Mouse (Mus musculus): ENCODE measurements around the gene Vps8.

Gene Vps8

DNA sequence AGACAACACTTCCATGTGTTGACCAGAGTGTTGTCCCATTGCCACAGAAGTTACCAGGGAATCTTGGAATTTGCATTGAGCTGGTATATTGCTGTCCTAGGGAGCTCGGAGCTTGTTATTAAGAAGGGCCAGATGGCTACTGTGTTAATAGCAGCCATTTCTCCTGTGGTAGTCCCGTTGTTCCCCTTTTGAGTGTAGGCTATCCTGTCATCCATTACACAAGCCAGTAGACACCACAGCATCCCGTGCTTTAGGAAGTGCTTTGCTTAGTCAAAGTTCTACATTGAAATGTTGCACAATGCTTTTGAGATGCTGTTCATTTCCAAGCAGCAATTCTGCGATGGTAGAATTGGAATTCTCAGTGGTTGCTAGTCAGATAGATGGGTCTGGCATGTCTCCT lies 54.2 kb downstream of the Vps8 start:
- no peak for DNase-seq (ENCODE audit: low read depth, low spot score)

DNA sequence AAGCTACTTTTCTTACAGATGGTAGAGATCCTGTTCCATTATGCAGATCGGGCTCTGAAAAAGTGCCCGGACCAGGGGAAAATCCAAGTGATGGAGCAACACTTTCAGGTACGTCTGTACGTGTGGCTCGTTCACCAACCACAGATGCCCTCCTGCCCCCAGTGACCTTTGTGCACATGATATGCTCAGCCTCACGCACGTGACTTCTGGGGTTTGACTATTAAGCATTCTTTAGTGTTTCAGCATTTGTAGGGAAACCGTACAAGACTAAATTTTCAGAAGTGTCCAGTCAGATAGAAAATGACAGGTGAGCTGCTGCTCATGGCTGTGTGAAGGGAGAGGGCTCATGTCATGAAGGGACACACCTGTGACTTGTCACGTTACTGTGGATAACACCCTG lies 55.5 kb downstream of the Vps8 start:
- no peak for DNase-seq (ENCODE audit: low read depth, low spot score)

DNA sequence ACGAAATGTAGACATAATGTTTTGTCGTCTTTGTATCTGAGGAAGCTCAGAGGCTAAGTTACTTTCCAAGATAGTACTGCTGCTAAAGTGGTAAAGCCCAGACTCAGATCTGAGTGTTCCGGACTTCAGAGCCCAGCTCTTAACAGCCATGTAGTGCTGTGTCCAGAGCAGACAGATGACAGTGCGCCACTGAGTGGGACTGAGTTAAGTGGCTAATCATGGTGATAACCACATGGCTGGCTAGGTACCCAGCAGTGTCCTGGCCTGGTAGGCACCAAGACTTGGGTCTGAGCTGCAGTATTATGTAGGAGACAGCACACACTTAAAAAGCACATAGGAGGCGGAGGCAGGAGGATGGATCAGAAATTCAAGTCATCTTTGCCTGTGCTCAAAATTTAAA lies 60.9 kb downstream of the Vps8 start:
- DNase-seq (ENCODE audit: low read depth, low spot score) = no peak

DNA sequence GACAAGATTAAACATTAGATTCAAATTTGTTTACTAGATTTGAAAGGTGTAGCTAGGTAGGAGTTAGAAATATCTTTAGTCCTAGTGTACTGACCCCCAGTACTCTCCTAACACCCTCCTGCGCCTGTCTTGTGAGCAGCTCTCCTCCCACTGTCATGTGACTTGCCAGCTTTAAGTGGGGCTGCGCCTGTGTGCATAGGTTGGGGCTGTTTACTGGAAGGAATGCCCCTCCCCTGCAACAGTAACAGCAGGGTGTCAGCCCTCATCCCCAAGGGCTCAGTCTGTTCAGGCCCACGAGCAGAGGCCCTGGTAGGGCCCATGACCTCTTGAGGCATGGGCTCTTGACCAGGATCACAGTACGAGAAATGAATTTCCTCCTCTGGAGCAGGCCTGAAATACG lies 62.8 kb downstream of the Vps8 start:
- DNase-seq (ENCODE audit: low read depth, low spot score) = no peak

DNA sequence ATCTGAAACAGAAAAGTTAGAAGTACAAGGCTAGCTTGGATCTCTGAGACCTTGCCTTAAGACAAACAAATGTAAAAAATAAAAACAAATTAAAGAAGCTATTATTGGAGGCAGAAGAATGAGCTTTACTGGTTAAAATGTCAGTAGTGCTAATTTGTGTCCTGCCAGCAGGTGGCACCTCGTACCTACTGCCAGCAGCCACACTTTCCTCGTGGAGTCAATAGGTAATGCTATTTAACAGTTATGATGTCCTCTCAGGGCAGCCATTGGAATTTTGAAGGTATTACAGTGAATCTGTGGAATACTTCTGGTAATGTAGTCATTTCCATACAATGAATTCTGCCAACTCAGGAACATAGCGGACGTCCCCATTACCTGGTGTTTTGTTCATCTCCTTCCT lies 65.5 kb downstream of the Vps8 start:
- DNase-seq (ENCODE audit: low read depth, low spot score) = no peak

DNA sequence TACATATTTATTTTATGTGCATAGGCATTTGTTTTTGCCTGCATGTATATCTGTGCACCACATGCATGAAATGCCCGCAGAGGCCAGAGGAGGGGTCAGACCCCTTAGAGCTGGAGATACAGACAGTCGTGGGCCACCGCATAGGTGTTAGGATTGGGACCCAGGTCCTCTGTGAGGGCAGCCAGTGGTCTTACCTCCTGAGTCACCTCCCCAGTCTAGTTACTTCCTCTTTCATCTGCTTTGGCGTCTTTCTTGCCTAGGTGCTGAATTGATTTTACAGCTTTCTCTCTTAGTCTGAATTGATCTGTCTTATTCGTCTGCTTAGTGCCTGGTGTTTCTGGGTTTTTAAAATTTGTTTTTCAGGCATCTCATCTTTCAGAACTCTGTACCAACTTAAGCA lies 69.4 kb downstream of the Vps8 start:
- DNase-seq (ENCODE audit: low read depth, low spot score) = no peak

DNA sequence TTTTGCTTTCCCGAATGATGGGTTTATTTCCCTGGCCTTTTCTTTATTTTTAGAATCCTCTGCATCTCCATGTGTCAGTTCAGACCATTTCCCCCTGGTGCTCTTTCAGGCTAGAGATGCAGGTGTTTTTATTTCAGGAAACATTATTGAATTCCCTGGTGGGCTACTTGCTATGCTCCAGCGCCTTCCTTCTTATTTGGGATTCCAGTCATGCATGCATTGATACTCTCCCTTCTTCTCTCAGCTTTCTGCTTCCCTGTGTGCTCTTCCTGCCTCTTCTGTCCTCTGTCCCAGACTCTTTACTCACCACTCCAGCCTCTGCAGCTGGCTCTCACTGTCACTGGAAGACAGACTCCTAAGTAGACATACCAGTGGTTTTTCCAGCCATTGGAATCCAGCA lies 70.0 kb downstream of the Vps8 start:
- DNase-seq (ENCODE audit: low read depth, low spot score) = no peak

DNA sequence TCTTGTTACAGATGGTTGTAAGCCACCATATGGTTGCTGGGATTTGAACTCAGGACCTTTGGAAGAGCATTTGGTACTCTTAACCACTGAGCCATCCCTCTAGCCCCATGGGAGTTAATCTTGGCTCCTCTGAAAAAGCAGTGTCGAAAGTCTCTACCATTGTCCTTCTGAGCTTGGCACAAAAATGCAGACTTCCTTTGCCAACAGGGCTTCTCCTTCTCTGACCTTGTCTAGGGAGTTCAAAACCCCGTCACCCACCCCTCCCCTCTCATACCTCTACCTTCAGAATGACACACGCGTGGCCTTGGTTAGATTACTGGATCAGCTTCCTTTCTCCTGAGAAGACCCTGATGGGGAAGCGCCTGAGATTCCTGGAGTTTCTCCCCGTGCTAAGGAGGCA lies 71.8 kb downstream of the Vps8 start:
- no peak for DNase-seq (ENCODE audit: low read depth, low spot score)

DNA sequence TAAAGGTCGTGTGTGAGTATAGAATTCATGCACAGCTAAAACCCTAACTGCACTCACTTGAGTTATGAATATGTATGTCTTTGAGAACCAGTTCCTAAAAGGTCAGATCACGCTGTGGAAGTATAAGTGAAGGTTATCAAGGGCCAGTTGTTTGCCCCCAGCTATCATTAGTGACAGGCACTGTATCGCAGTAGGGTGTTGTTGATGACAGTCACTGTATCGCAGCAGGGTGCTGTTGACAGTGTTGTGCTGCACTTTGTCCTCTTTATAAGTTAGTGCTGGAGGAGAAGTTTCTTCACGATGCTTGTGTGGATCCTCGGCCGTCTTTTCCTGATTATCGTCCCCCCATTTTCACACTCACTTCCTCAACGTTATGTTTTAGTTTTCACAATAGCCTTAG lies 73.9 kb downstream of the Vps8 start:
- DNase-seq (ENCODE audit: low read depth, low spot score) = no peak

DNA sequence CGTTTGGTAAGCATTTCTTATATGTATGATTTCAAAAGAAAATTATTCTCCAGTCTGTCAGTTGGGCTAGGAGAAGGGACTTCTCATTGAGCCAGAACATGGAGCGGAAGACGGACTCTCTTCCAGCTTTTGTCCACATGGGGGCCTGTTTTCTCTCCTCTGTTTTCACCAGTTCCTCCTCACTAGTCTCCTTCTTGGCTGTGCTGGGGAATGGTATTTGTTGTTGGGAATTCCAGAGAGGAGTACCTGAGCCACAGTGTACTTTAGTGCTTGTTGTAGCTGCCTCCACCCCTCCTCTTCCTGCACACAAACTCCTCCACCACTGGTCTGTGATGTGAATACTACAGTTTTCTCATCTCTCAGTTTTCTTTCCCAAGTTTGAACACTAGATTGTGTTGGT lies 74.7 kb downstream of the Vps8 start:
- DNase-seq (ENCODE audit: low read depth, low spot score) = no peak

DNA sequence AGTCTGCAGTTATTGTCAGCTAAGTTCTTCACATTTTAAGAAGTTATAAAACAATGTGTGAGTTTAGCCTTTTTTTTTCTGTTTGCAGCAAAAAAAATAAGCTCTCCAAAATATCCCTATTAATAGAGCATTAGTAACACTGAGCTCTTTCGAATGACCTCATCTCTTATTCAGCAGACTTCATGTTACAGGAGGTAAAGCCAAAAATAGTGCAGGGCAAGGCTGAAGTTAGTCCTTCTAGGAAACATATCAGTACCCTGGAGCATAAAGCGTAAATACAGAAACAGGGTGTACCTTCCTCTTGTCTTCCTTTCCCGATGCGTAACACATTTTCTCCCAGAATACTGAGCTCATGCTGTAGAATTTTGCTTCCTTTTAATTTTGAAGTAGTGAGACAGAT lies 76.1 kb downstream of the Vps8 start:
- DNase-seq (ENCODE audit: low read depth, low spot score) = no peak

DNA sequence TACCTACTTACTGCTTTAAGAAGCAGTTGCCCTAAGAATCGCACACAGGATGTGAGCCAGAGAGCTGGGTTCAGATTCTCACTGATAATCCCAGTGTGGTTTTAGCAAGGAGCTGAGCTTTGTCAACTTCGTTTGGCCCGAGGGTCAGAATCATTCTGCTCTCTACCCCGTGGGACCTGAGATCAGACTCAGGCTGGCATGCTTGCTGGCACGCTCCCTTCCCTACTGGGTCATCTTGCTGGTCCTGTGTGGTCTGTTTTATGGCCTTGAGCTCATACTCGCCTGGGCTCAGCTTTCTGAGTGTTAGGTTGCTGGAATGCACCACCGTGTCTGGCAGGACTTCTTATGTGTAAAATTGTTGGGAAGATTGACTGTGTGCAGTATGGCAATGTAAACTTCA lies 76.7 kb downstream of the Vps8 start:
- DNase-seq (ENCODE audit: low read depth, low spot score) = no peak

DNA sequence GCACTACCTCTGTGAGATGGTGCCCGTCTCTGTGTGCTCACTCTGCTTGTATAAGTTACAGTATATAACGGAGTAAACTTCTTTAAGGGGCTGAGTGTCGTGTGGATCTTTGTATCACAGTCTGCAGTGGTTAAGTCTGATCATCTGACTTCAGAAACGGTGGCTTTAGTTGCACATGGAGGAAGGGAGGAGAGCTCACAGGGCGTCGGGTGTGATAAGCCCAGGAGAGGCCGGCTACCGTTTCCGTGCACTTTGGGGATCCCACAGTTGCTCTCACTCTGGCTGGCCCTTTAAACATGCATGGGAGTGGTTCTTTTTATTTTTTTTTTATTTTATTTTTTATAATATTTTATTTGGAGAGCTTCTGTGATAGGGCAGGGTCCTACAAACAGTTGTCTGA lies 95.9 kb downstream of the Vps8 start:
- no peak for DNase-seq (ENCODE audit: low read depth, low spot score)

DNA sequence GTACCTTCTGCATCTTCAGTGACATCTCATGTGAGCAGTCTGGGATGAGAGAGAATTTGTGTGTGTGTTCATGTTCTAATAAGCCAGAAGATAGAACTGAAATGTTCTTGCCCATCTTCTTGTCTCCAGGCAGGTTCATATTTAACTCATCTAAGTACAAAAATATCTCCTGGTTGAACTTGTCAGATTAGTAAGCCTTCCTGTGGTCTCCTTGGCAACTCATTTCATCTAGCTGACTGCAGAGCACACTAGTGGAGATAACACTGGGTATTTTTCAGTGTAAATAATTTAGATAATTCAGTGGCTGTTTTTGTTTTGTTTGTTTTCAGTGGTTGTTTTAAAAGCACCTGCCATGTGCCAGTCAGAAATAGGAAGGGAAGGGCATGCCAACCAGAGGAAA lies 96.9 kb downstream of the Vps8 start:
- DNase-seq (ENCODE audit: low read depth, low spot score) = no peak

DNA sequence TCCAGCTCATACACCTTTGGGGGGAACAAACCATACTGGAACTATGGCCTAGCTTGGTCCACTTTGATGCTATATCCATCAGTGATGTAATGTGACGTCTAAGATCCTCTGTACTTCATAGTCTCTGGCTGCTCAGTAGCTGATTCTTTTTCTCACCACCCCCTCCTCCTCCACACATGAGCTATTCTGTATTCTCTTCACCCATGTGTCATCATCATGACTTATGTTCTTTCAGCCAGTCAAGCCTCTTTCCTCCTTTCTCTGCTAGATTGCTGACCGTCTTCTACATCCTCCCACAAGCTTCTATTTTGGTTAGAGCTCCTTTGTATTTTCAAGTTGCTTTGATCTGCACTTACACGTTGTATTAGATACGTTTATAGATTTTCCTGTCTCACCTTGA lies 100.8 kb downstream of the Vps8 start:
- no peak for DNase-seq (ENCODE audit: low read depth, low spot score)

DNA sequence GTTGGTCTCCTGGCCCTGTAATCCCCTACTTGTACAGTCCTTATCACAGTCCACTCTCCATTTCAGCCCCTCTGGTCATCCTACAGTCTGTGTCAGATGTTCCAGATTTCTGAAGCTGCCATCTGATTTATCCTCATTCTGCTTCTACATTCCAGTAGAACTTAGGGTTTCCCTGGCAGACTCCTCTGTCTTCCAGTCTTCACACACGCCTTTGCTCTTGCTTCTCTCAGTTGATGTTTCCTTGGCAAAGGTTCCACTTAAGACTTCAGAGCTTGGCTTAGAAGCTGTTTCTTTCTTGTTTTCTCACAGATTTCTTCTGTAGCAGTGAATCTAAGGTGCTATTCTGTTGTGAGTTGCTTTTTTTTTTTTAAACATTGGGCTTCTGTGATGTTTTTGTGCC lies 102.5 kb downstream of the Vps8 start:
- DNase-seq (ENCODE audit: low read depth, low spot score) = no peak

DNA sequence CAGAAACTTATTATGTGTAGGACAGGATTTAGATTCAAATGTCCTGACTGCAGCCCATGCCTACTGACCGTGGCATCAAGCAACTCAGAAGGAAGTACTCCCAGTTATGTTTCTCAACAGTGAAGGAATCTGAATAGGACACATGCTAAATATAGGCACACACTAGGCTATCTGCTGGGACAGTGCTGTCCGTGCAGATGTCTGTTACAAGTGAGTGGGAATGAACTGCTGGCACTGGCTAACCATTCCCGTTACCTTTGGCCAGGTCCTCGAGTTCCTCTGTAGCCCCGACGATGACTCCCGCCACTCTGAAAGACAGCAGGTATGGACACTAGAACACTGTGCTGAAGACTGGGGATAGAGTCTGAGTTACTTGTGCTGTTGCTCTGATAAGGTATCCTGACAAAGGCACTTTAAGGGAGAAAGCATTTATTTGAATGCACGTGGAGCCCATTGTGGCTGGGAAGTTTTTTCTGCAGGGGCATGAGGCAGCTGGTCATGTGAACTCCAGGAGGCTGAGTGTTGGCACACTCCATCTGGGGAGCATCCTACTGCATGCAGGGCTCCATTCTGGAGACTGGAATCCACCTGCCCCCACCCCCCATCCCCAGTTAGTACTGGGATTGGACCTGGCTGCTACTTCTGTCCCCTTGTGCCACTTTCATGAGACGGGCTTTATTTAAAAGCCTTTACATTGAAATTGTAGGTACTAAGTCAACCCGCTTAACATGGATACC lies 104.5 kb downstream of the Vps8 start:
- DNase-seq (ENCODE audit: low read depth, low spot score) = no peak

DNA sequence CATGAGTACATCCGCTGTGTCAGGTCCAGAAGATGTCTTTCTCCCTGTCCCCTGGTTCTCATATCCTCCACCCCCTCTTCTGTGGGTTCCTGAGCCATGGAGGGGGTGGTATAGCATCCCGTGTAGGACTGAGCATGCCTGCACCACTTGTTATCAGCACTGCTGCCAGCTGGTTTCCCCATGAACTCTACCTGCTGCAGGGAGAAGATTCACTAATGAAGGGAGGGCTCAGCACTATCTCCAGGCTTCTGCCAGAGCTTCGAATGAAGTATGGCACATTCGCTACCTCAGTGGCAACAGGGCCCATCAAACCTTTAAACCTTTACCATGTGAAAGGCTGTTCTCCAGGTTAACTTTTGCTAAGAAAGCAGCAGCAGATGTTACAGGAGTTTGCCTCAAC lies 110.6 kb downstream of the Vps8 start:
- DNase-seq (ENCODE audit: low read depth, low spot score) = no peak

DNA sequence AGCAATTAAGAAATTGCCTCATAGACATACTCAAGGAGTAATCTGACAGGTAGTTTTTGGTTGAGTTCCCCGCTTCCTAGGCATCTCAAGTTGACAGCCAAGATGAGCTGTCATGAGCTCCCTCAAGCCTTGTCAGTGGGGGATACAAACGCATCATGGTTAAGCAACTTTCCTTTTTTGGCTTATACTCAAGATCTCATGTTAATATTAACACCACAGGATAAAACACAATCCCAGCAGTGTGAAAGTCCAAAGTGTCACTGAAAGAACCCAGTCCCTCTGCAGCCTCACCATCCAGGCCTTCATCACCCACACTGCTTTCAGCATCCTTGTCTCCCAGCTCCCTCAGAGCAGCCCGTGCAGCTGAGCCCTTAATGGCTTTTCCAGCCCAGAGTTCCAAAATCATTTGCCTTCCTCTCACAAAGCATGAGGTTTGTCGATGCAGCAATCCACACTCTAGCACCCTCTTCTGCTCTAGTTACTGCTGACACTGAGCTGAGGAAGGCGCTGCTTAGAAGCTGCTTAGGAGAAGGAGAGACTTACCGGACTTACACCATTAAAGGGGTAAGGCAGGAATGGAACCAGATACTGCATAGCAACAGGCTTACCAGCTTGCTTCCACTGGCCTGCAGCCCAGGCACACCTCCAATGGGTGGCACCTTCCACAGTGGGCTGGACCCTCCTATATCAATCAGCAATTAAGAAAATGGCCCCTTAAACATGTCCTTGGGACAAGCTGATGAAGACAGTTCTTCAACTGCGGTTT lies 113.5 kb downstream of the Vps8 start:
- DNase-seq (ENCODE audit: low read depth, low spot score) = no peak

DNA sequence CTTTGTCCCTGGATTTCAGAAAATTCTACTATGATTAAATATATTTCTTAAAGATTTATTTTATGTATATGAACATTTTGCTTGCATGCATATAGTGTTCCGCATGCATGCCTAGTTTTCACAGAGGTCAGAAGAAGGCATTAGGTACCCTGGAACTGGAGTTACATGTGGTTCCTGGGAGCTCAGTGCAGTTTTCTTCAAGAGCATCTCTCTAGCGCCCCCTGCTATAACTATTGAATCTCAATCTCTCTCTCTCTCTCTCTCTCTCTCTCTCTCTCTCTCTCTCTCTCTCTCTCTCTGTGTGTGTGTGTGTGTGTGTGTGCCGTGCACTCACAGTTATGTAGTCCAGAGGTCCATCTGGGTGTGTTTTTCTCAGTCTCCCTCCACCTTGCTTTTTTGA lies 114.4 kb downstream of the Vps8 start:
- no peak for DNase-seq (ENCODE audit: low read depth, low spot score)

DNA sequence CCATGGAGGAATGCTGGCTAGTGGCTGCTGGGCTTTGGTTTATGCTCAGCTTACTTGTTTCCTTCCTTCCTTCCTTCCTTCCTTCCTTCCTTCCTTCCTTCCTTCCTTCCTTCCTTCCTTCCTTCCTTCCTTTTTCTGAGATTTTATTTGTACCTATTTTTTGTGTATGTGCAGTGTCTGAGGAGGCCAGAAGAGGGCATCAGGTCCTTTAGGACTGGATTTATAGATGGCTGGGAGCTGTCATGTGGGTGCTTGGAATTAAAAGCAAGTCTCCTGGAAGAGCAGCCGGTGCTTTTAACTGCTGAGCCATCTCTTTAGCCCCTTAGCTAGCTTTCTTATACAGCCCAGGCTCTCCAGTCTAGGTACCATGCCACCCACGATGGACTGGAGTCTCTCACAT lies 116.0 kb downstream of the Vps8 start:
- DNase-seq (ENCODE audit: low read depth, low spot score) = no peak

DNA sequence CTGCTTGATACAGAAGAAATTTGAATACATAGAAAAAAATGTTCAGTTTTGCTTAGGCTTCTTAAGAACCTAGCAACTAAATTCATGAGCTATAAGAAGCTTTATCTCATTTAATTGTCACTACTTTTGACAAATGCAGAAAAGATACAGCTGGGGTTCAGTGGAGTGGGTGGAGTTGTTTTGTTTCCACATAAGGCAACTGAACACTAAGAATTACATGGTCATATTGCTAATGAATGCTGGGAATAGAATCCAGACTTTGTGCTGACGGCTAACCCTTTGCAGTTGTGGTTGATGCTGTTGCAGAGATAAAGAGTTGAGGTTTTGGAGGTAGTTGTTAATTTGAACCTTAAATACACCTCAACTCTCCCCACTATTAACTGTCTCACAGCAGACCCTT lies 119.6 kb downstream of the Vps8 start:
- no peak for DNase-seq (ENCODE audit: low read depth, low spot score)

DNA sequence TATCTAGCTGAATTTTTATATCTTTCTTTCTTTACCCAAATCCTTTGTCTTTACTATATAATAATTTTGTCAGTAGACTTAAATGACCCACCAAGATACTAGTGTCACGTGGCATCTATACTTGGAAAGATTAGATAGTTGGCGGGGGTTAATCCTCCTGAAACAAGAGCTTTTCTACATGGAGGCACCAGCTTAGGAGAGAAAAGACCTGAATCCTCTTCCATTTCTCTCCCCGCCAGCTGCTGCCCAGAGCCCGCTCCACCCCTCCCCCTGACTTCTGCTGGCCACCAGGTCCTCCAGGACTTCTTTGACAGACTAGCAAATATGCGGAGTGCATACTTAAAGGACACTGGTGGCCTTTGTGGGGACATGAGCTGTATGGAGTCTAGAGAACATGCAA lies 124.5 kb downstream of the Vps8 start:
- no peak for DNase-seq (ENCODE audit: low read depth, low spot score)

DNA sequence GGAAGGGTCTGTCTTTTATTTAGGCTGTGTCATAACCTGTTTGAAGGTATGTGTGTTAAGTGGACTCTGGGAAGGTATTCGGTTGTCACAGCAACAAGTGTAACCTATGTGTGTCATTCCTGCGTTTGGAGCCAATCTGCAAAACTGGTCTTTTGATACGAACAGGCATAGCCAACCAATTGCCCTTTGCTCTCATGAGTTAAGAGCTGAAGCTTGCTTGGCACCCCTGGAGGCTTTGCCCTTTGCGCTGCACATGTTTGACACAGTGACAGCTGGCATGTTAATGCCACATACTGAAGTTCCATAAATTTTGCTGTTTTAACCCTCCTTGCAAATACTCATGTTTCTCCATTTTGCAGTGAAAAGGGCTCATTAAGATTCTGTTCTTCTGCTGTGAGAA lies 126.8 kb downstream of the Vps8 start:
- DNase-seq (ENCODE audit: low read depth, low spot score) = no peak

Data from WW6 (cell line).